Mouse (Mus musculus) lung, postnatal 0 days (tissue): Measurements from ENCODE around the gene Dcaf8. TPM values are rescaled to one million over a fixed set of nuclear protein-coding genes. Genes with fewer than 3 reads are reported as not detected.

Experiments
- ATAC-seq: fragments of 200-750 bp; cut with Nextera tagmentation; 2 replicates; pipeline ENCODE4 v1.8.0; 2017; ENCODE audit warnings: moderate library complexity
- DNase-seq: peaks from one replicate; pipeline ENCODE4 v3.0.0-alpha.2; 2016; ENCODE audit warnings: low spot score
- H3K27ac ChIP-seq: fragments of 300-500 bp; sonication (generic); 2 replicates; pipeline ENCODE4 v1.5.1; 2014; ENCODE audit warnings: antibody characterized with exemption, mild to moderate bottlenecking, low read length, mixed read lengths
- H3K27me3 ChIP-seq: fragments of 300-500 bp; sonication (generic); replicated peaks from 2 replicates; pipeline ENCODE4 v1.6.1; 2014; ENCODE audit warnings: low read length, mixed read lengths; ENCODE audit not compliant: insufficient read depth
- H3K36me3 ChIP-seq: fragments of 300-500 bp; sonication (generic); 2 replicates; pipeline ENCODE4 v1.6.1; 2014; ENCODE audit warnings: low read length, mixed read lengths; ENCODE audit not compliant: insufficient read depth
- H3K4me1 ChIP-seq: fragments of 300-500 bp; sonication (generic); 2 replicates; pipeline ENCODE4 v1.6.1; 2014; ENCODE audit warnings: antibody characterized with exemption, low read depth, low read length, mixed read lengths; ENCODE audit not compliant: insufficient read depth
- H3K4me2 ChIP-seq: fragments of 300-500 bp; sonication (generic); replicated peaks from 2 replicates; pipeline ENCODE4 v1.6.1; 2014; ENCODE audit warnings: low read depth, mild to moderate bottlenecking, low read length, moderate library complexity, mixed read lengths
- H3K4me3 ChIP-seq: fragments of 300-500 bp; sonication (generic); 2 replicates; pipeline ENCODE4 v1.5.1; 2014; ENCODE audit warnings: low read depth, low read length
- H3K9ac ChIP-seq: fragments of 300-500 bp; sonication (generic); replicated peaks from 2 replicates; pipeline ENCODE4 v1.6.1; 2014; ENCODE audit warnings: low read depth, mild to moderate bottlenecking
- H3K9me3 ChIP-seq: fragments of 300-500 bp; sonication (generic); 2 replicates; pipeline ENCODE4 v1.6.1; 2016; ENCODE audit warnings: low read length, mixed read lengths
- CTCF ChIP-seq: IDR thresholded peaks from 2 replicates; pipeline ENCODE4 v1.5.1; 2016; ENCODE audit warnings: antibody characterized with exemption, mild to moderate bottlenecking
- EP300 ChIP-seq: IDR thresholded peaks from 2 replicates; pipeline ENCODE4 v1.6.1; 2016; ENCODE audit warnings: antibody characterized with exemption, mild to moderate bottlenecking, control low read depth
- WGBS: fragments of 180-500 bp; shearing (Covaris S2); extraction: QIAGEN DNeasy Blood & Tissue Kit; methylation state at CpG from one replicate; pipeline ENCODE4 v1.1.7; 2014; 5-methylcytosine and 5-hydroxymethylcytosine counted together
- polyA plus RNA-seq: library from polyadenylated mRNA; unstranded; fragments of >200 nt; fragmentation: Nextera tagmentation; extraction: Ambion mirVana; gene quantifications from 2 replicates; pipeline ENCODE4 v1.2.1, GENCODE M21; 2015

Dcaf8 gene
- polyA plus RNA-seq, 1 experiment from 2014 or later, result 93.7 TPM

DNA sequence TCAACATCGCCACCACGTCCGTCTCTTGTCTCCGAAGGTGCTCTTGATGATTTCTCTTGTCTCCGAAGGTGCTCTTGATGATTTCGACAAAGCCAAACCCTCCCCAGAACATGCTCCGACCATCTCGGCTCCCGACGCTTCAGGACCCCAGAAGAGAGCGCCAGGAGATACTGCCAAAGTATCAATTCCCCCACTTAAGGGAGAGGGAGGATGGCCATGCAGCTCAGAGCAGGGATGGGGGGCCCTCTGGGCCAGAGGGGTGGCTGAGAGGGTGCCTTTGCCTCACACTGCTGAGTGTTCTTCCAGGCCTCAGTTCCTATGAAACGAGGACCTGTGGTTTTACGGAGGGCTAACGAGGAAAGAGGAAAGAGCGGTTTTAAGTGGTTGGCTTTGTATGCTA, 19.3 kb upstream of the Dcaf8 start:
- DNase-seq (no peak), ATAC-seq (no peak)
- TF ChIP-seq EP300 (no peak), CTCF (no peak)
- 90% methylated on average over 15 of the region's 15 CpGs for WGBS
- Histone ChIP-seq H3K4me3 (no peak overlapping the region), H3K27me3 (no peaks in the 10 kb centered on the region), H3K9me3 (no peaks in the 10 kb centered on the region), H3K27ac (no peak overlapping the region), H3K4me1 (peaks cover 11% of the 10 kb centered on the region; the same call in 1 of the 2 replicates), H3K9ac (no peak overlapping the region), H3K4me2 (no peak overlapping the region), H3K36me3 (peaks cover 21% of the 10 kb centered on the region)

GRCm38 (mm10) chr1:172129108-172129507, 18.8 kb upstream of the Dcaf8 start:
- Histone ChIP-seq H3K9me3 (no peaks in the 10 kb centered on the region), H3K4me3 (no peak overlapping the region), H3K27ac (no peak overlapping the region), H3K9ac (no peak overlapping the region), H3K4me2 (no peak overlapping the region), H3K36me3 (peaks cover 23% of the 10 kb centered on the region), H3K27me3 (no peaks in the 10 kb centered on the region), H3K4me1 (peaks cover 11% of the 10 kb centered on the region; the same call in 1 of the 2 replicates)
- TF ChIP-seq CTCF (peak; percentile 54), EP300 (no peak)
- WGBS, result 54% methylated on average over 2 of the region's 2 CpGs
- ATAC-seq, result no peak
- peak; percentile 71 for DNase-seq

DNA sequence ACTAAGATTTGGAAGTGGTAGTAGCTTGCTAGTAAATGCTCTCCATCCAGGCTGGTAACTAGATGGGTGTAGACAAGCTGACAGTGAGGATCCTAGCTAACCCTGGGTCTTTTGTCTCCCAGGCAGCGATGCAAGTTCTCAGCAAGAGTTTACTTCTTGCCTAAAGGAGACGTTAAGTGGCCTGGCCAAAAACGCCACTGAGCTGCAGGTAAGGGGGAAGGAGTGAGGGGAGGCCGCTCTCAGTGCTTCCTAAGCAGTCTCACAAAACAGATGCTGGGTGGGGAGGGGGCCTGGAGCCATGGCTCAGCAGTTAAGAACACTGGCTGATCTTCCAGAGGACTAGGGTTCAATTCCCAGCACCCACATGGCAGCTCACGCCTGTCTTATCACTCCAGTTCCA, 18.1 kb upstream of the Dcaf8 start:
- DNase-seq, result no peak
- Histone ChIP-seq H3K36me3 (peaks cover 30% of the 10 kb centered on the region), H3K4me2 (no peak overlapping the region), H3K9ac (no peak overlapping the region), H3K4me3 (no peak overlapping the region), H3K27me3 (no peaks in the 10 kb centered on the region), H3K4me1 (peaks cover 11% of the 10 kb centered on the region; the same call in 1 of the 2 replicates), H3K27ac (no peak overlapping the region), H3K9me3 (no peaks in the 10 kb centered on the region)
- no peak for ATAC-seq
- no peak for TF ChIP-seq EP300
- no peak for TF ChIP-seq CTCF
- WGBS, result 85% methylated on average over 5 of the region's 5 CpGs

GRCm38 (mm10) chr1:172132319-172132718, 15.6 kb upstream of the Dcaf8 start:
- 86% methylated on average over 7 of the region's 7 CpGs for WGBS
- no peak for ATAC-seq
- H3K4me2 ChIP-seq, result no peak overlapping the region
- DNase-seq, result no peak
- H3K27ac ChIP-seq, result no peak overlapping the region
- no peaks in the 10 kb centered on the region for H3K27me3 ChIP-seq
- H3K4me1 ChIP-seq, result peaks cover 5% of the 10 kb centered on the region; the same call in 1 of the 2 replicates
- peaks cover 39% of the 10 kb centered on the region for H3K36me3 ChIP-seq
- H3K4me3 ChIP-seq, result no peak overlapping the region
- no peak overlapping the region for H3K9ac ChIP-seq
- no peaks in the 10 kb centered on the region for H3K9me3 ChIP-seq
- TF ChIP-seq CTCF (no peak), EP300 (no peak)

- Histone ChIP-seq H3K9ac (no peak overlapping the region), H3K36me3 (peaks cover 39% of the 10 kb centered on the region), H3K27ac (0 out of 2 replicates have a peak overlapping the region, but pooled peaks have one; percentile 9), H3K4me2 (no peak overlapping the region), H3K9me3 (no peaks in the 10 kb centered on the region), H3K4me3 (no peak overlapping the region), H3K4me1 (no peaks in the 10 kb centered on the region), H3K27me3 (no peaks in the 10 kb centered on the region)
- TF ChIP-seq EP300 (no peak), CTCF (no peak)
- 70% methylated on average over 7 of the region's 7 CpGs for WGBS
- DNase-seq (peak; percentile 6), ATAC-seq (peak; percentile 48)
Measured at GRCm38 (mm10) chr1:172133535-172133934, 14.3 kb upstream of the Dcaf8 start.

DNA sequence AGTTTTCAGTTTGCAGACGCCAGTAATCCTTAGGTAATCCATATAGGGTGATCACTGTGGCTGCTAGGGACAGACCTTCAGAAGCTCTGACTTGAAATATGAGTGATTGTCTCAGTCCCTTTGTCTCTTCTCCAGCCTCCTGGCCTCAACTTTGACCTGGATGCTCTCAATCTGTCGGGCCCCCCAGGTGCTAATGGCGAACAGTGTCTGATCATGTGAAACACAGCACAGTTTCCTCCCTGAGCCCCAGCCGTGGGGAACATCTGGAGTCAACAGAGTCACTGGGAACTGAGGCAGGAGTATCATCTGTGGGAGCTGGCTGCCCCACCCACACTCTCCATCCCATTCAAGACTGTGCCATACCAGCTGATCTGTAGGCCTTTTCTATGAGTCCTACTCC, 13.8 kb upstream of the Dcaf8 start:
- no peak for DNase-seq
- H3K9ac ChIP-seq, result no peak overlapping the region
- no peaks in the 10 kb centered on the region for H3K4me1 ChIP-seq
- WGBS, result 86% methylated on average over 4 of the region's 4 CpGs
- TF ChIP-seq CTCF (no peak), EP300 (no peak)
- H3K27me3 ChIP-seq, result no peaks in the 10 kb centered on the region
- peaks cover 39% of the 10 kb centered on the region for H3K36me3 ChIP-seq
- H3K4me3 ChIP-seq, result no peak overlapping the region
- H3K9me3 ChIP-seq, result no peaks in the 10 kb centered on the region
- H3K4me2 ChIP-seq, result no peak overlapping the region
- ATAC-seq, result no peak
- H3K27ac ChIP-seq, result no peak overlapping the region

DNA sequence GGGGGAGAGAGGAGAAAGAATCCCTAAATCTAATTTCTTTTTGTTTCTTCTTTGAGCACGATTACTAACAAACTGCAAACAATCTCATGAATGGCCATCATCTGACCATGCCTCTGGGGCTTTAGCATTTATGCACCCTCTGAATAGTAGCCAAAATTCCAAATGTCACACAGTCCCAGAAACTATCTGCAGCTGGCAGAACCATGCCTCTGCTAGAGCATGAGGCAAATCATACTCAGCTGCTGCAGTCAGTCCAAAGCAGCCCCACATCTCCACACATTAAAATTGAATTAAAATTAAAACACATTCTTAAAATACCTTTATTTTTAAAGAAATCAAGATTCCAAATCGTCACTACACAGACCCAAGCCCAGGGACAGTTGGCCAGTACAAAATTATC, 7.7 kb upstream of the Dcaf8 start:
- DNase-seq, result no peak
- Histone ChIP-seq H3K36me3 (peaks cover 6% of the 10 kb centered on the region; the same call in 1 of the 2 replicates), H3K4me1 (no peaks in the 10 kb centered on the region), H3K9ac (no peak overlapping the region), H3K4me3 (no peak overlapping the region), H3K27ac (no peak overlapping the region), H3K4me2 (no peak overlapping the region), H3K27me3 (no peaks in the 10 kb centered on the region), H3K9me3 (no peaks in the 10 kb centered on the region)
- 76% methylated on average over 2 of the region's 2 CpGs for WGBS
- TF ChIP-seq EP300, result no peak
- no peak for TF ChIP-seq CTCF
- no peak for ATAC-seq
